Mouse (Mus musculus) cerebellum, adult 2 months (tissue): Measurements from ENCODE around the gene Lrba.

ENCODE experiments used
- CTCF ChIP-seq: fragments of 200-500 bp; IDR thresholded peaks from 2 replicates; pipeline ENCODE4 v1.5.1; 2011; ENCODE audit warnings: low read depth, mild to moderate bottlenecking, control low read depth, low read length, moderate library complexity, borderline replicate concordance; ENCODE audit not compliant: insufficient read depth
- POLR2A ChIP-seq: fragments of 200-500 bp; IDR thresholded peaks from 2 replicates; pipeline ENCODE4 v1.6.1; 2011; ENCODE audit warnings: low read length, control low read depth, borderline replicate concordance; ENCODE audit not compliant: insufficient read depth

DNA sequence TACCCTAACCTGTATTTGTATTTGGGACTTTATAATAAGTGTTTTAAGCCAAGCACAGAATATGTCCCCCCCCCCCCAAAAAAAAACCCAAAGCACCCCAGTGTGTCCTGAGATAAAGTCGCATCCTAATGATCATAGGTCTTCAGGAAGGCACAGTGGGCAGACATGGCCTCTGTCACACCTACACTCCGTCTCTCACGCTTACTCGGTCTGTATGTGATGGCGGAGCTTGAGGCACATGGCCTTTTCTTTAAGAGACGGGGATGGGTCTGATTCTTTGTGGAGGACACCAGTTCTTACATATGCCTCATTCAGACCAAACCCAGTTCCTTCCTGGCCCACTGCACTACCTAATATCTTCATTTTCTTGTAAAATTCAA, 537.5 kb downstream of the Lrba start:
- TF ChIP-seq CTCF (no peak), POLR2A (no peak)
